Mouse (Mus musculus) cerebellum, adult 2 months (tissue): ENCODE measurements around the gene Soat1. TPM values are rescaled to one million over a fixed set of nuclear protein-coding genes. Genes with fewer than 3 reads are reported as not detected.

Source experiments
- DNase-seq, 2 experiments: peaks; one replicate each; pipeline ENCODE4 v3.0.0; 2021
- H3K27ac ChIP-seq: fragments of 200-500 bp; 2 replicates; pipeline ENCODE4 v1.5.1; 2012; ENCODE audit warnings: low read length, control low read depth, inconsistent platforms; ENCODE audit not compliant: insufficient read depth
- H3K27me3 ChIP-seq: fragments of 200-500 bp; 2 replicates; pipeline ENCODE4 v1.6.1; 2012; ENCODE audit warnings: inconsistent platforms, mild to moderate bottlenecking, low read length, moderate library complexity; ENCODE audit not compliant: control insufficient read depth, insufficient read depth
- H3K4me1 ChIP-seq: fragments of 200-500 bp; 2 replicates; pipeline ENCODE4 v1.6.1; 2011; ENCODE audit warnings: low read length; ENCODE audit not compliant: control insufficient read depth, insufficient read depth
- H3K4me3 ChIP-seq: fragments of 200-500 bp; replicated peaks from 2 replicates; pipeline ENCODE3; 2011; ENCODE audit warnings: mild to moderate bottlenecking, low read depth, low read length, control low read depth; ENCODE audit not compliant: insufficient read depth
- CTCF ChIP-seq: fragments of 200-500 bp; IDR thresholded peaks from 2 replicates; pipeline ENCODE4 v1.5.1; 2011; ENCODE audit warnings: low read depth, mild to moderate bottlenecking, control low read depth, low read length, moderate library complexity, borderline replicate concordance; ENCODE audit not compliant: insufficient read depth
- POLR2A ChIP-seq: fragments of 200-500 bp; IDR thresholded peaks from 2 replicates; pipeline ENCODE4 v1.6.1; 2011; ENCODE audit warnings: low read length, control low read depth, borderline replicate concordance; ENCODE audit not compliant: insufficient read depth
- WGBS: fragments of 180-500 bp; shearing (Covaris S2); methylation state at CpG from one replicate; pipeline ENCODE4 v1.1.7; 2018; 5-methylcytosine and 5-hydroxymethylcytosine counted together
- polyA plus RNA-seq: library from polyadenylated mRNA; depleted of rRNA; stranded (reverse); fragments of >200 nt; gene quantifications from 2 replicates; pipeline ENCODE4 v1.2.3, GENCODE M21; 2012; rRNA removed

Soat1 gene
- polyA plus RNA-seq, 1 experiment, result 17.7 TPM

DNA sequence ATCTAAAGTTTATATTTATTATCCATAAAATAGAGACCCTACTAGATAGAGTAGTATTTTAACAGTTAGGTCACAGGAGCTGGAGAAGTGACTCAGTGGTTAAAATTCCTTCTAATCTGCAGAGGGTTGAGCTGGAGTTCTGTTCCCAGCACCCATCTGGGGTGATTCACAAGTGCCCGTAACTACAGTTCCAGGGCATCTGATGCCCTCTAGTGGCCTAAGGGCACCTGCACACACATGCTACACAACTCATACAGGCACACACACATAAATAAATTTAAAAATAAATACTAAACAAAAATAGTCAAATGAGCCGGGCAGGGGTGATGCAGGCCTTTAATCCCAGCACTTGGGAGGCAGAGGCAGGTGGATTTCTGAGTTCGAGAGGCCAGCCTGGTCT, 92.9 kb downstream of the Soat1 start:
- no peak for TF ChIP-seq POLR2A
- TF ChIP-seq CTCF, result no peak
- DNase-seq, result no peak
- H3K4me3 ChIP-seq, result no peak overlapping the region
- H3K4me1 ChIP-seq, result no peaks in the 10 kb centered on the region
- 91% methylated on average over 3 of the region's 3 CpGs for WGBS
- H3K27ac ChIP-seq, result no peak overlapping the region
- H3K27me3 ChIP-seq, result no peaks in the 10 kb centered on the region

Other genes starting within 250 kb of the Soat1 start
- gene Tdrd5, start 170.7 kb downstream of the Soat1 start, polyA plus RNA-seq, result 1.3 TPM in 2 replicates
- gene Nphs2, start 163.6 kb downstream of the Soat1 start, polyA plus RNA-seq, result 0.03 and 0.10 TPM in 2 replicates
- 20.7 and 30.4 TPM in 2 replicates for gene Gm2000, start 108.3 kb downstream of the Soat1 start, polyA plus RNA-seq
- gene Axdnd1, start 53.2 kb downstream of the Soat1 start, polyA plus RNA-seq, result 0.33 and 0.38 TPM in 2 replicates
- 8.7 and 9.5 TPM in 2 replicates for gene Gm10031, start 49.7 kb upstream of the Soat1 start, polyA plus RNA-seq
- gene Abl2, start 84.5 kb upstream of the Soat1 start, polyA plus RNA-seq, result 16.4 and 17.2 TPM in 2 replicates
- gene Tor3a, start 200.0 kb upstream of the Soat1 start, polyA plus RNA-seq, result 6.1 and 6.5 TPM in 2 replicates
- 47.0 and 48.8 TPM in 2 replicates for gene Fam20b, start 244.8 kb upstream of the Soat1 start, polyA plus RNA-seq